Mouse (Mus musculus) heart, postnatal 0 days (tissue): ENCODE results near the gene Negr1.

Experiments used
- CTCF ChIP-seq: IDR thresholded peaks from 2 replicates; pipeline ENCODE4 v1.5.1; 2016; ENCODE audit warnings: antibody characterized with exemption, control low read depth, low read depth
- EP300 ChIP-seq: IDR thresholded peaks from 2 replicates; pipeline ENCODE4 v1.6.1; 2016; ENCODE audit warnings: antibody characterized with exemption, low read depth

DNA sequence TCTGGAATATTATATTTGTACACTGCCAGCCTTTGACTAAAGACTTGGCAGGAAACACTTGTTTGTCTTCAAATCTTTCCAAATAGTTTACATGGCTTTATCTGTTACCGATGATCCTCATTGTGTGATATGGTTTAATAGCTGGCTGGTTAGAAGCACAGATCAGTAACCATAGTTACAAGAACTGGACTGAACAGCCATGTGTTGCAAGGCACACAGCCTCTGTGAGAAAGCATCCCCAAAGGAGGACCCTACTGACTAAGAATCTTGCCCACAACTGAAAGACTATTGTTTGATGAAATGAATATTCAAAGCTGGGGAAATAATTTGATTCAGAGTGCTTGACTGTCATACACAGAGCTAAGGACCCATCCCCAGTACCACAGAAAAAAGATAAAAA, 729.7 kb downstream of the Negr1 start:
- no peak for TF ChIP-seq CTCF
- no peak for TF ChIP-seq EP300
